Mouse (Mus musculus) liver, adult 2 months (tissue): ENCODE results near the gene Insl5. TPM values are rescaled to one million over a fixed set of nuclear protein-coding genes. Genes with fewer than 3 reads are reported as not detected.

ENCODE experiments used
- DNase-seq: peaks from one replicate; pipeline ENCODE4 v3.0.0-alpha.2; 2011; ENCODE audit warnings: low read depth, low spot score; ENCODE audit errors: extremely low read depth
- H3K27ac ChIP-seq: fragments of 200-500 bp; replicated peaks from 2 replicates; pipeline ENCODE4 v1.5.1; 2012; ENCODE audit warnings: low read depth, mild to moderate bottlenecking, control low read depth, inconsistent platforms, low read length; ENCODE audit not compliant: insufficient read depth
- H3K27me3 ChIP-seq: fragments of 200-500 bp; 2 replicates; pipeline ENCODE4 v1.6.1; 2012; ENCODE audit warnings: mild to moderate bottlenecking, moderate library complexity, low read length, inconsistent platforms; ENCODE audit not compliant: control insufficient read depth, insufficient read depth
- H3K36me3 ChIP-seq: fragments of 200-500 bp; 2 replicates; pipeline ENCODE4 v1.6.1; 2012; ENCODE audit warnings: low read length, inconsistent platforms; ENCODE audit not compliant: control insufficient read depth, insufficient read depth
- H3K4me1 ChIP-seq: fragments of 200-500 bp; 2 replicates; pipeline ENCODE4 v1.6.1; 2011; ENCODE audit warnings: low read length; ENCODE audit not compliant: control insufficient read depth, insufficient read depth
- H3K4me3 ChIP-seq: fragments of 200-500 bp; 2 replicates; pipeline ENCODE4 v1.5.1; 2011; ENCODE audit warnings: low read depth, mild to moderate bottlenecking, control low read depth, low read length, moderate library complexity; ENCODE audit not compliant: insufficient read depth
- H3K79me2 ChIP-seq: fragments of 200-500 bp; 2 replicates; pipeline ENCODE4 v1.6.1; 2012; ENCODE audit warnings: inconsistent platforms, mild to moderate bottlenecking, low read length, moderate library complexity; ENCODE audit not compliant: control insufficient read depth, insufficient read depth
- H3K9ac ChIP-seq: fragments of 200-500 bp; 2 replicates; pipeline ENCODE4 v1.6.1; 2012; ENCODE audit warnings: low read depth, mild to moderate bottlenecking, control low read depth, inconsistent platforms, low read length
- CTCF ChIP-seq: fragments of 200-500 bp; IDR thresholded peaks from 2 replicates; pipeline ENCODE4 v1.5.1; 2011; ENCODE audit warnings: low read depth, low read length, control low read depth
- POLR2A ChIP-seq: fragments of 200-500 bp; IDR thresholded peaks from 2 replicates; pipeline ENCODE4 v1.6.1; 2011; ENCODE audit warnings: low read length, control low read depth; ENCODE audit not compliant: insufficient read depth; ENCODE audit errors: extremely low read depth
- WGBS: fragments of 180-500 bp; shearing (Covaris S2); methylation state at CpG from one replicate; pipeline ENCODE4 v1.1.7; 2018; 5-methylcytosine and 5-hydroxymethylcytosine counted together
- polyA plus RNA-seq: library from polyadenylated mRNA; depleted of rRNA; stranded (reverse); fragments of >200 nt; gene quantifications from 2 replicates; pipeline ENCODE4 v1.2.3, GENCODE M21; 2012
- total RNA-seq: library from RNA; depleted of rRNA; stranded (reverse); fragments of >200 nt; gene quantifications from 2 replicates; pipeline ENCODE4 v1.2.3, GENCODE M21; 2014

Gene Insl5
- total and polyA plus RNA-seq, 2 experiments: not detected

DNA sequence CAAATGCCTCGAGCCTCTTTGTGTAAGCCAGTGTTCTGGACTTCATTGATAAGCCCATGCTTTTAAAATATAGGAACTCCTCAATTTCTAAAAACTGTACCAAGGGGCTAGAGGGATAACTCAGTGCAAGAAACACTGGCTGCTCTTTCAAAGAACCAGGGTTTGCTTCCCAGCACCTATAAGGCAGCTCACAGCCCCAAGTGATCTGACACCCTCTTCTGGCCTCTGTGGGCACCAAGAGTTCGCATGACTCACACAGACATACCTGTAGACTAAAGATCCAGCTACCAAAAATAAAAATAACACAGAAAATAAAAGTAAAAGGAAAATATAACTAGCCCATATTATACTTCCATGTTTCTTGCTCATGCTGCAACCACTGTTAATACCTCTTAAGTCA lies 38.9 kb downstream of the Insl5 start:
- Histone ChIP-seq H3K36me3 (no peaks in the 10 kb centered on the region), H3K4me1 (no peaks in the 10 kb centered on the region), H3K27me3 (no peaks in the 10 kb centered on the region), H3K4me3 (no peak overlapping the region), H3K27ac (no peak overlapping the region), H3K9ac (no peak overlapping the region), H3K79me2 (no peaks in the 10 kb centered on the region)
- DNase-seq: no peak
- no peak for TF ChIP-seq POLR2A
- no peak for TF ChIP-seq CTCF
- WGBS: 68% methylated on average over 2 of the region's 2 CpGs

- Histone ChIP-seq H3K4me3 (no peak overlapping the region), H3K27me3 (no peaks in the 10 kb centered on the region), H3K36me3 (no peaks in the 10 kb centered on the region), H3K4me1 (no peaks in the 10 kb centered on the region), H3K79me2 (no peaks in the 10 kb centered on the region), H3K27ac (no peak overlapping the region), H3K9ac (no peak overlapping the region)
- no peak for DNase-seq
- TF ChIP-seq CTCF: no peak
- WGBS: 87% methylated on average over 4 of the region's 4 CpGs
These were observed 39.3 kb downstream of the Insl5 start for GRCm38 (mm10) chr4:102987325-102987724.

- Histone ChIP-seq H3K4me3 (no peak overlapping the region), H3K27me3 (no peaks in the 10 kb centered on the region), H3K36me3 (no peaks in the 10 kb centered on the region), H3K27ac (no peak overlapping the region), H3K79me2 (no peaks in the 10 kb centered on the region), H3K4me1 (no peaks in the 10 kb centered on the region), H3K9ac (no peak overlapping the region)
- 6% methylated on average over 2 of the region's 2 CpGs for WGBS
- TF ChIP-seq CTCF: peak; percentile 44; the same call in 1 of the 2 replicates
- TF ChIP-seq POLR2A: no peak
- DNase-seq: peak; percentile 30
These were observed 39.7 kb downstream of the Insl5 start for GRCm38 (mm10) chr4:102986917-102987316.

DNA sequence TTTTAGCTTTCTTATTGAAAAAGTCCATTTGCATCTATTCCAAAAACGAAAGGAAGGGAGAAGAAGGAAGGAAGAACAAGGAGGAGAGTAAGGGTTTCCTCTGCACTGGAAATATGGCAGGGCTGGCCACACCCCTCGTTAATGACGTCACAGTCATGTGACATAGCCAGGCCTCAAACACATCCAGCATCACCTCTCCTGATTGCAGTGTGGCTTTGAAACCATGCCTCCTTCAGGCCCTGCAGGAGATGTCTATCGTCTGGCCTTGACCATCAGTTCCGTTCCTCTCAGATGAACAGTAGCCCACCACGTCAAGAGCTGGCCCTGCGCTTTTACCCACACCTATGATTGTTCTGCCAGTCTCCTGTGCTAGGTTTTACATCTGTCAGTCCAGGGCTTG lies 40.5 kb downstream of the Insl5 start:
- Histone ChIP-seq H3K79me2 (no peaks in the 10 kb centered on the region), H3K27ac (no peak overlapping the region), H3K36me3 (no peaks in the 10 kb centered on the region), H3K4me1 (no peaks in the 10 kb centered on the region), H3K27me3 (no peaks in the 10 kb centered on the region), H3K4me3 (no peak overlapping the region), H3K9ac (no peak overlapping the region)
- DNase-seq: no peak
- WGBS: 74% methylated on average over 7 of the region's 7 CpGs
- TF ChIP-seq POLR2A (no peak), CTCF (no peak)

DNA sequence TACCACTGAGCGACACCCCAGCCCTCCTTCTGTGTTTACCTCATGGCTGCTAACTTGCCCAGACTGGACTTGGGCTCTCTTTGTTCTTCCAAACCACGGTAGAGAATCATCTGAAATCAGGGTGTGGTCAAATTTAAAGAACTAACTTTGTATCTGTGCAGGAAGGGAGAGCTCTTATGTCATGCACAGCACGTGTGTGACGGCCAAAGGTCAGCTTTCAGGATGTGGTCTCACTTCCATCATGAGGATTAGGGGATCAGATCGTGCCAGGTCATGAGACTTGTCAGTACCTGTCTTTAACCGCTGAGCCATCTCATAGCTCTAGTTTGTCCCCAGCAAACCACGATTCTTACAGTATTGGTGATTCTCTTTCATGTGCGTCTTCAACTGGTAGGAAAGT lies 44.9 kb downstream of the Insl5 start:
- H3K36me3 ChIP-seq: no peaks in the 10 kb centered on the region
- no peak overlapping the region for H3K4me3 ChIP-seq
- H3K9ac ChIP-seq: no peak overlapping the region
- no peaks in the 10 kb centered on the region for H3K27me3 ChIP-seq
- DNase-seq: no peak
- TF ChIP-seq POLR2A (no peak), CTCF (no peak)
- H3K79me2 ChIP-seq: no peaks in the 10 kb centered on the region
- WGBS: 81% methylated on average over 8 of the region's 8 CpGs
- H3K4me1 ChIP-seq: peaks cover 3% of the 10 kb centered on the region; the same call in 1 of the 2 replicates
- no peak overlapping the region for H3K27ac ChIP-seq

GRCm38 (mm10) chr4:102979385-102979784 lies 47.3 kb downstream of the Insl5 start:
- H3K79me2 ChIP-seq: no peaks in the 10 kb centered on the region
- H3K27me3 ChIP-seq: no peaks in the 10 kb centered on the region
- H3K9ac ChIP-seq: no peak overlapping the region
- no peak overlapping the region for H3K4me3 ChIP-seq
- no peak overlapping the region for H3K27ac ChIP-seq
- H3K4me1 ChIP-seq: peaks cover 10% of the 10 kb centered on the region; the same call in 1 of the 2 replicates
- WGBS: 46% methylated on average over 5 of the region's 5 CpGs
- TF ChIP-seq CTCF (no peak), POLR2A (no peak)
- H3K36me3 ChIP-seq: no peaks in the 10 kb centered on the region
- peak; percentile 15 for DNase-seq

DNA sequence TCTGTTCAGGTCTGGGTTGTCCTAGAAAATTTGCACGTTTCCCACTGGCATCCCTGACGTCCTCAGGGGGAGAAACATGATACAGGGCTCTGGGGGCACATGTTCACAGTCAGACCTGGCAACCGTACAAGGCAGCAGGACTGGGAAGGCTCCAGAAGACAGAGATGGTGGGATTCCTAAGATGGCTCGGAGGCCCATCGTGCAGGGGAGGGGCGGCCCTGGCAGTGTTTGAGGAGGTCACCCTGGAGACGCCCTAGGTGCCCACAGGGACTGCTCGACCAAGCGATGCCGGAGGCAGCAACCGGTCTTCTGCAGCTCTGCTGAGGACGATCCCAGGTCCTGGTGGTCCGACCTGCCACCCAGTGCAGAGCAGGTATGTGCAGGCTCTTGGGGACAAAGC lies 48.2 kb downstream of the Insl5 start, which contains the start of gene Tctex1d1:
TSS of gene Tctex1d1 (plus strand) at position 167 of the 400 bp plus-strand sequence.
- no peak within 1 kb of the TSS for H3K9ac ChIP-seq
- WGBS: 8% methylated on average over 13 of the region's 13 CpGs
- no peak within 1 kb of the TSS for H3K27ac ChIP-seq
- H3K4me3 ChIP-seq: no peak within 1 kb of the TSS
- H3K36me3 ChIP-seq: no peaks in the 10 kb centered on the region
- no peak for DNase-seq
- H3K4me1 ChIP-seq: peaks cover 10% of the 10 kb centered on the region; the same call in 1 of the 2 replicates
- no peaks in the 10 kb centered on the region for H3K79me2 ChIP-seq
- TF ChIP-seq CTCF (no peak), POLR2A (no peak)
- no peaks in the 10 kb centered on the region for H3K27me3 ChIP-seq
